Comparison of ENCODE assay signal across 15 mouse cellular contexts in the genomic region with DNA sequence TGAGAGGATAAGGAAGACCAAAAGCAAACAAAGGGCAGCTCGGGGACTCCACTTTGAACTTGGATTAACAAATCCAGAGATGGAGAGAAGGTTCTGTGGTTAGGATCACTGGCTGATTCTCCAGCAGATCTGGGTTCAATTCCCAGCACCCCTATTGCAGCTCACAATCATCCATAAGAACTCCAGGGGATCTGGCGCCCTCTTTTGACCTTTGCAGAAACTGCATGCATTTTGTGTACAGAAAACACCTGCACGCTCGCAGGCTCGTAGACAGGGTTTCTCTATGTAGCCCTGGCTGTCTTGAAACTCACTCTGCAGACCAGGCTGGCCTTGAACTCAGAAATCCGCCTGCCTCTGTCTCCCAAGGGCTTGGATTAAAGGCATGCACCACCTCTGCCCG.
A peak's percentile ranks its signal among the peaks of the same experiment; 100 is the strongest.
DNase-seq lines count a peak whose midpoint lies in the region; ATAC-seq and TF ChIP-seq lines count a peak whose summit lies in the region.
"Had no signal": no experiment of that assay in that cellular context is flagged by ENCODE, and none has a peak within 500 bp of the region (broad histone marks: within the 10 kb centered on the region; RNA-seq: fewer than 3 reads in every experiment).

No protein-coding gene starts in this region.

- H3K27ac ChIP-seq in layer of hippocampus, adult 2 months: no peak overlapping the region
- H3K27ac ChIP-seq: embryonic facial prominence, embryonic 10.5 days; hindbrain, embryonic 15.5 days; liver, embryonic 13.5 days; macrophage; midbrain, embryonic 15.5 days; neural tube, embryonic 13.5 days had no signal

- TF ChIP-seq CTCF in layer of hippocampus, adult 2 months (conservative IDR thresholded peaks at IDR 0.05): peak; percentile 46

- no peak for ATAC-seq in monocyte, adult 5-6 weeks (replicated peaks; ENCODE audit: insufficient number of reproducible peaks, low FRiP score, low TSS enrichment, poor library complexity, severe bottlenecking)
- ATAC-seq: midbrain, embryonic 15.5 days had no signal

- H3K4me3 ChIP-seq in layer of hippocampus, adult 2 months: no peak overlapping the region
- H3K4me3 ChIP-seq: embryonic facial prominence, embryonic 10.5 days; hindbrain, embryonic 15.5 days; liver, embryonic 13.5 days; midbrain, embryonic 15.5 days; neural tube, embryonic 13.5 days had no signal

- DNase-seq in layer of hippocampus, adult 2 months (ENCODE audit: low spot score in 2 of 2): no peak
- no peak for DNase-seq in layer of hippocampus, adult 9-10 months (ENCODE audit: low spot score)
- DNase-seq in 416B (ENCODE audit: low read depth) (peak; percentile 16), WW6 (ENCODE audit: low read depth, low spot score) (peak; percentile 48)
- peak; percentile 18 to 26 for DNase-seq in B cell, adult 2 months
- no peak for DNase-seq in ovary, postnatal 10 days (ENCODE audit: low spot score)
- DNase-seq: cerebellum, adult 9-10 months; layer of hippocampus, adult 9-11 months; liver, embryonic 13.5 days had no signal

Comparison
In these comparisons a context has a peak if more than half of its experiments do, and no peak if none do; other contexts are left out.
1. DNase-seq: peak in 416B (single experiment), B cell, adult 2 months (2 of 2) and WW6 (single experiment); none in layer of hippocampus, adult 2 months (0 of 2), layer of hippocampus, adult 9-10 months (single experiment) and ovary, postnatal 10 days (single experiment).